Mouse (Mus musculus): ENCODE data around the gene Vgf.

Gene Vgf

GRCm38 (mm10) chr5:137072079-137072960 is 46.1 kb downstream of the Vgf start, which contains the start of gene Serpine1:
Gene Serpine1 (minus strand): TSS chr5:137072268.
- Histone ChIP-seq H3K36me3 (ENCODE audit: control insufficient read depth, insufficient read depth, low read length, poor library complexity, severe bottlenecking) (no peaks in the 10 kb centered on the region), H3K27me3 (ENCODE audit: control insufficient read depth, insufficient read depth, low read length, poor library complexity, severe bottlenecking) (no peaks in the 10 kb centered on the region; the same call in 1 of the 2 replicates)
- DNase-seq (ENCODE audit: low read depth, low spot score), result peak; percentile 11

- no peaks in the 10 kb centered on the region for H3K36me3 ChIP-seq (ENCODE audit: control insufficient read depth, insufficient read depth, low read length, poor library complexity, severe bottlenecking)
- no peaks in the 10 kb centered on the region; the same call in 1 of the 2 replicates for H3K27me3 ChIP-seq (ENCODE audit: control insufficient read depth, insufficient read depth, low read length, poor library complexity, severe bottlenecking)
- no peak for DNase-seq (ENCODE audit: low read depth, low spot score)
These were observed 46.9 kb downstream of the Vgf start for GRCm38 (mm10) chr5:137073141-137073540.

- no peak for DNase-seq (ENCODE audit: low read depth, low spot score)
- H3K27me3 ChIP-seq (ENCODE audit: control insufficient read depth, insufficient read depth, low read length, poor library complexity, severe bottlenecking), result no peaks in the 10 kb centered on the region; the same call in 1 of the 2 replicates
- no peaks in the 10 kb centered on the region for H3K36me3 ChIP-seq (ENCODE audit: control insufficient read depth, insufficient read depth, low read length, poor library complexity, severe bottlenecking)
These were observed 48.0 kb downstream of the Vgf start for GRCm38 (mm10) chr5:137074191-137074651.

GRCm38 (mm10) chr5:137075726-137076125 is 49.5 kb downstream of the Vgf start:
- DNase-seq (ENCODE audit: low read depth, low spot score), result no peak
- Histone ChIP-seq H3K36me3 (ENCODE audit: control insufficient read depth, insufficient read depth, low read length, poor library complexity, severe bottlenecking) (no peaks in the 10 kb centered on the region), H3K27me3 (ENCODE audit: control insufficient read depth, insufficient read depth, low read length, poor library complexity, severe bottlenecking) (no peaks in the 10 kb centered on the region; the same call in 1 of the 2 replicates)

- peak; percentile 41 for DNase-seq (ENCODE audit: low read depth, low spot score)
- H3K27me3 ChIP-seq (ENCODE audit: control insufficient read depth, insufficient read depth, low read length, poor library complexity, severe bottlenecking), result no peaks in the 10 kb centered on the region; the same call in 1 of the 2 replicates
- H3K36me3 ChIP-seq (ENCODE audit: control insufficient read depth, insufficient read depth, low read length, poor library complexity, severe bottlenecking), result no peaks in the 10 kb centered on the region
These were observed 50.2 kb downstream of the Vgf start for GRCm38 (mm10) chr5:137076191-137076930.

- H3K36me3 ChIP-seq (ENCODE audit: control insufficient read depth, insufficient read depth, low read length, poor library complexity, severe bottlenecking), result no peaks in the 10 kb centered on the region
- no peaks in the 10 kb centered on the region; the same call in 1 of the 2 replicates for H3K27me3 ChIP-seq (ENCODE audit: control insufficient read depth, insufficient read depth, low read length, poor library complexity, severe bottlenecking)
- no peak for DNase-seq (ENCODE audit: low read depth, low spot score)
These were observed 51.0 kb downstream of the Vgf start for GRCm38 (mm10) chr5:137077187-137077586.

GRCm38 (mm10) chr5:137078041-137078440 is 51.8 kb downstream of the Vgf start:
- no peaks in the 10 kb centered on the region for H3K36me3 ChIP-seq (ENCODE audit: control insufficient read depth, insufficient read depth, low read length, poor library complexity, severe bottlenecking)
- no peaks in the 10 kb centered on the region for H3K27me3 ChIP-seq (ENCODE audit: control insufficient read depth, insufficient read depth, low read length, poor library complexity, severe bottlenecking)
- no peak for DNase-seq (ENCODE audit: low read depth, low spot score)

GRCm38 (mm10) chr5:137078616-137079015 is 52.4 kb downstream of the Vgf start:
- Histone ChIP-seq H3K27me3 (ENCODE audit: control insufficient read depth, insufficient read depth, low read length, poor library complexity, severe bottlenecking) (no peaks in the 10 kb centered on the region), H3K36me3 (ENCODE audit: control insufficient read depth, insufficient read depth, low read length, poor library complexity, severe bottlenecking) (no peaks in the 10 kb centered on the region)
- no peak for DNase-seq (ENCODE audit: low read depth, low spot score)

GRCm38 (mm10) chr5:137079849-137080248 is 53.7 kb downstream of the Vgf start:
- DNase-seq (ENCODE audit: low read depth, low spot score), result no peak
- H3K36me3 ChIP-seq (ENCODE audit: control insufficient read depth, insufficient read depth, low read length, poor library complexity, severe bottlenecking), result no peaks in the 10 kb centered on the region

More at GRCm38 (mm10) chr5:137079849-137080248, 53.7 kb downstream of the Vgf start:
- H3K27me3 ChIP-seq (ENCODE audit: control insufficient read depth, insufficient read depth, low read length, poor library complexity, severe bottlenecking), result no peaks in the 10 kb centered on the region
